Mouse (Mus musculus) neural tube, embryonic 15.5 days (tissue): Measurements from ENCODE around the gene Fam90a1a. TPM values are rescaled to one million over a fixed set of nuclear protein-coding genes. Genes with fewer than 3 reads are reported as not detected.
A peak's percentile ranks its signal among the peaks of the same experiment; 100 is the strongest.

Experiments
- ATAC-seq: fragments of 200-750 bp; cut with Nextera tagmentation; 2 replicates; pipeline ENCODE4 v1.8.0; 2017; ENCODE audit warnings: mild to moderate bottlenecking, moderate TSS enrichment, moderate library complexity; ENCODE audit not compliant: low FRiP score
- H3K27ac ChIP-seq: fragments of 300-500 bp; sonication (generic); replicated peaks from 2 replicates; pipeline ENCODE4 v1.5.1; 2015; ENCODE audit warnings: mild to moderate bottlenecking, inconsistent platforms
- H3K27me3 ChIP-seq: fragments of 300-500 bp; sonication (generic); replicated peaks from 2 replicates; pipeline ENCODE4 v1.6.1; 2015; ENCODE audit warnings: inconsistent platforms
- H3K36me3 ChIP-seq: fragments of 300-500 bp; sonication (generic); 2 replicates; pipeline ENCODE4 v1.6.1; 2015; ENCODE audit warnings: inconsistent platforms
- H3K4me1 ChIP-seq: fragments of 300-500 bp; sonication (generic); 2 replicates; pipeline ENCODE4 v1.6.1; 2015; ENCODE audit warnings: inconsistent platforms
- H3K4me2 ChIP-seq: fragments of 300-500 bp; sonication (generic); 2 replicates; pipeline ENCODE4 v1.6.1; 2015; ENCODE audit warnings: inconsistent platforms, mild to moderate bottlenecking, moderate library complexity
- H3K4me3 ChIP-seq: fragments of 300-500 bp; sonication (generic); replicated peaks from 2 replicates; pipeline ENCODE4 v1.5.1; 2015; ENCODE audit warnings: mild to moderate bottlenecking, inconsistent platforms
- H3K9ac ChIP-seq: fragments of 300-500 bp; sonication (generic); replicated peaks from 2 replicates; pipeline ENCODE4 v1.6.1; 2015; ENCODE audit warnings: mild to moderate bottlenecking, inconsistent platforms
- H3K9me3 ChIP-seq: fragments of 300-500 bp; sonication (generic); replicated peaks from 2 replicates; pipeline ENCODE4 v1.6.1; 2016; ENCODE audit warnings: inconsistent platforms
- WGBS: fragments of 180-500 bp; shearing (Covaris S2); methylation state at CpG from one replicate; pipeline ENCODE4 v1.1.7; 2015; ENCODE audit warnings: mixed read lengths; 5-methylcytosine and 5-hydroxymethylcytosine counted together
- polyA plus RNA-seq: library from polyadenylated mRNA; unstranded; fragments of >200 nt; fragmentation: Nextera tagmentation; extraction: Ambion mirVana; gene quantifications from 2 replicates; pipeline ENCODE4 v1.2.1, GENCODE M21; 2015

The Fam90a1a gene
- polyA plus RNA-seq, 1 experiment from 2014 or later: not detected

- Histone ChIP-seq H3K27me3 (no peaks in the 10 kb centered on the region), H3K27ac (no peak within 1 kb of the TSS), H3K9ac (no peak within 1 kb of the TSS), H3K4me3 (no peak within 1 kb of the TSS), H3K9me3 (no peaks in the 10 kb centered on the region), H3K4me1 (no peaks in the 10 kb centered on the region), H3K4me2 (no peak within 1 kb of the TSS), H3K36me3 (no peaks in the 10 kb centered on the region)
- 94% methylated on average over 3 of the region's 3 CpGs for WGBS
- ATAC-seq: no peak
Observed at GRCm38 (mm10) chr8:21969475-21969874, 11.0 kb downstream of the Fam90a1a start, which contains the start of gene Ccdc70. TSS of gene Ccdc70 (plus strand) at chr8:21969775.

GRCm38 (mm10) chr8:21978193-21978592 is 19.7 kb downstream of the Fam90a1a start:
- Histone ChIP-seq H3K27ac (no peak overlapping the region), H3K27me3 (no peaks in the 10 kb centered on the region), H3K9ac (no peak overlapping the region), H3K4me2 (no peak overlapping the region), H3K4me3 (no peak overlapping the region), H3K4me1 (peaks cover 3% of the 10 kb centered on the region; the same call in 1 of the 2 replicates), H3K36me3 (no peaks in the 10 kb centered on the region), H3K9me3 (no peaks in the 10 kb centered on the region)
- ATAC-seq: peak; percentile 37; the same call in 1 of the 2 replicates
- WGBS: 57% methylated on average over 4 of the region's 4 CpGs

GRCm38 (mm10) chr8:21981664-21982337 is 23.3 kb downstream of the Fam90a1a start:
- 53% methylated on average over 8 of the region's 8 CpGs for WGBS
- Histone ChIP-seq H3K4me2 (no peak overlapping the region), H3K27ac (no peak overlapping the region)

GRCm38 (mm10) chr8:21992184-21992583 is 33.7 kb downstream of the Fam90a1a start:
- H3K36me3 ChIP-seq: no peaks in the 10 kb centered on the region
- H3K27me3 ChIP-seq: no peaks in the 10 kb centered on the region
- H3K27ac ChIP-seq: no peak overlapping the region
- no peaks in the 10 kb centered on the region for H3K9me3 ChIP-seq
- H3K4me2 ChIP-seq: no peak overlapping the region
- H3K4me3 ChIP-seq: no peak overlapping the region
- ATAC-seq: peak; percentile 79
- WGBS: 30% methylated on average over 6 of the region's 6 CpGs
- H3K4me1 ChIP-seq: no peaks in the 10 kb centered on the region
- no peak overlapping the region for H3K9ac ChIP-seq

More at GRCm38 (mm10) chr8:21981664-21982337, 23.3 kb downstream of the Fam90a1a start:
- H3K36me3 ChIP-seq: no peaks in the 10 kb centered on the region
- no peak overlapping the region for H3K4me3 ChIP-seq
- H3K9me3 ChIP-seq: no peaks in the 10 kb centered on the region
- no peaks in the 10 kb centered on the region for H3K27me3 ChIP-seq
- no peak overlapping the region for H3K9ac ChIP-seq
- H3K4me1 ChIP-seq: peaks cover 3% of the 10 kb centered on the region; the same call in 1 of the 2 replicates
- peak; percentile 87 for ATAC-seq

- no peaks in the 10 kb centered on the region for H3K4me1 ChIP-seq
- H3K9ac ChIP-seq: no peak overlapping the region
- no peak overlapping the region for H3K27ac ChIP-seq
- H3K27me3 ChIP-seq: no peaks in the 10 kb centered on the region
- no peaks in the 10 kb centered on the region for H3K9me3 ChIP-seq
- no peak overlapping the region for H3K4me3 ChIP-seq
- ATAC-seq: no peak
- H3K4me2 ChIP-seq: no peak overlapping the region
- WGBS: 63% methylated on average over 3 of the region's 3 CpGs
- no peaks in the 10 kb centered on the region for H3K36me3 ChIP-seq
Observed at GRCm38 (mm10) chr8:21995181-21995580, 36.7 kb downstream of the Fam90a1a start.

GRCm38 (mm10) chr8:22004750-22005522 is 46.4 kb downstream of the Fam90a1a start:
- no peaks in the 10 kb centered on the region for H3K9me3 ChIP-seq
- H3K4me2 ChIP-seq: no peak overlapping the region
- no peaks in the 10 kb centered on the region for H3K36me3 ChIP-seq
- no peak overlapping the region for H3K27ac ChIP-seq
- H3K4me1 ChIP-seq: no peaks in the 10 kb centered on the region
- H3K9ac ChIP-seq: no peak overlapping the region
- no peak overlapping the region for H3K4me3 ChIP-seq
- H3K27me3 ChIP-seq: no peaks in the 10 kb centered on the region
- WGBS: 89% methylated on average over 14 of the region's 14 CpGs
- ATAC-seq: 0 out of 2 replicates have a peak, but pooled peaks have one; percentile 17

- Histone ChIP-seq H3K4me3 (no peak overlapping the region), H3K9me3 (no peaks in the 10 kb centered on the region), H3K36me3 (no peaks in the 10 kb centered on the region), H3K4me2 (no peak overlapping the region), H3K27me3 (no peaks in the 10 kb centered on the region), H3K27ac (no peak overlapping the region), H3K9ac (no peak overlapping the region), H3K4me1 (no peaks in the 10 kb centered on the region)
- ATAC-seq: no peak
- WGBS: 85% methylated on average over 6 of the region's 6 CpGs
Observed at GRCm38 (mm10) chr8:22006423-22006822, 47.9 kb downstream of the Fam90a1a start.

- 77% methylated on average over 3 of the region's 3 CpGs for WGBS
- Histone ChIP-seq H3K4me2 (no peak overlapping the region), H3K4me1 (no peaks in the 10 kb centered on the region), H3K9ac (no peak overlapping the region), H3K27ac (no peak overlapping the region), H3K36me3 (no peaks in the 10 kb centered on the region), H3K27me3 (no peaks in the 10 kb centered on the region), H3K4me3 (no peak overlapping the region), H3K9me3 (no peaks in the 10 kb centered on the region)
- no peak for ATAC-seq
Observed at GRCm38 (mm10) chr8:22009403-22009802, 50.9 kb downstream of the Fam90a1a start.

GRCm38 (mm10) chr8:22013034-22013707 is 54.7 kb downstream of the Fam90a1a start:
- WGBS: 70% methylated on average over 24 of the region's 24 CpGs
- Histone ChIP-seq H3K4me1 (no peaks in the 10 kb centered on the region), H3K9ac (no peak overlapping the region), H3K36me3 (no peaks in the 10 kb centered on the region), H3K27ac (no peak overlapping the region), H3K4me2 (peak overlapping the region; percentile 6; the same call in 1 of the 2 replicates), H3K9me3 (no peaks in the 10 kb centered on the region), H3K4me3 (no peak overlapping the region), H3K27me3 (no peaks in the 10 kb centered on the region)
- no peak for ATAC-seq
